Mouse (Mus musculus) testis, postnatal 14 days (tissue): ENCODE measurements around the gene Fhl2.
A peak's percentile ranks its signal among the peaks of the same experiment; 100 is the strongest.

Source experiments
- DNase-seq: peaks from one replicate; pipeline ENCODE4 v3.0.0; 2021; ENCODE audit warnings: low spot score

Gene Fhl2

GRCm38 (mm10) chr1:43108729-43109128 is 88.1 kb downstream of the Fhl2 start:
- DNase-seq: no peak

- DNase-seq: peak; percentile 91
These were observed 98.5 kb downstream of the Fhl2 start, which contains the start of the genes Tgfbrap1 and AI597479 for GRCm38 (mm10) chr1:43098031-43098984. TSS of gene Tgfbrap1 (minus strand) at chr1:43098637. TSS of gene AI597479 (plus strand) at chr1:43098710.

GRCm38 (mm10) chr1:43094206-43094605 is 102.6 kb downstream of the Fhl2 start:
- DNase-seq: no peak

- DNase-seq: peak; percentile 67
These were observed 104.4 kb downstream of the Fhl2 start for GRCm38 (mm10) chr1:43092056-43093015.

DNA sequence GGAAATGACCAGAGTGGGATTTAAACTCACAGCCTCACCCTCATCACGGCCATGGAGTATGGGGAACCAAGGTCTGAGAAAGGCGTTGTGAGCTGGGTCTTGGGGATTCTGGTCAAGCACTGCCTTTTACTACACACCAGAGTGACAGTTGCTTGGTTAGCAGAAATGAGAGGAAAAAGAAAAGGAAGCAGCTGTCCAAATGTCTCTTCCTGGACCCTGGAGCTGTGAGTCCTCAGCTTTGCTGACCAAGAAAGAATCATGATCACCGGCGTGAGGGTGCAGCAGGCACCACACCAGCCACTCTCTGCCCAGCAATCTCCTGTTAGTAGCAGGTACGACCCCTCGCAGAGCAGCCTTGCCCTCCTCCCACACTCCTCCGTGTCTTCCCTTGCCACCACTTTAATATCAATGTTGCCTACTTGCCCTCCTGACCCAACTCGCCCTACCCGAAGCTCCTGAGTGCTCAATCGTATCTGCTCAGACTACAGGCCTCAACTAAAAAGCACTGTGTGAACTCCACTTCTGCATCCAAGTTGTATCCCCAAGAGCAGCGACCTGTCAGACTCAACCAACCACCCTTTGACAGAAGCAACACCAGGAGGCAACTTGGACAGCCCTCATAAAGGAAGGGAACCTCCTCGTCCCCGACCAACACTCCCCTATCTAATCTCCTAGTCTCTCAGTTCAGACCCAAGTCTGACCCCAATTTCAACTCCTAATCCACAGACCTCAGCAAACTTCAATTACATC is 105.3 kb downstream of the Fhl2 start:
- peak; percentile 7 for DNase-seq

- DNase-seq: no peak
These were observed 106.4 kb downstream of the Fhl2 start for GRCm38 (mm10) chr1:43090418-43090817.

DNA sequence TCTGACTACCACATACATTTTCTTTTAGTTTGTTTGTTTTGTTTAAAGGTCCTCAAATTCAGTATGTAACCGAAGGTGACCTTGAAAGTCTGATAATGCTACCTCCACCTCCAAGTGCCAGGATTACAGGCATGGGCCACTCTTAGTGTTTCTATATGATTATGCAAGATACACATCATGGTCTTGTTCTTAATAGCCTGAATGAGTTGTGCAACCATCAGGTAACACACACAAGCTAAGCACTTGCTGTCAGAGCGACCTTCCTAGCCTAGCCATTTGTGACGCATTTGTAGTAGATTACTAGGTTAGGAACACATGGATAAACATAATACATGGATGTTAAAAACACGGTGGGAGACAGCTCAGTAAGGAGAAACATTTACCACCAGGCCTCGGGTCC is 113.8 kb downstream of the Fhl2 start:
- no peak for DNase-seq

- no peak for DNase-seq
These were observed 118.7 kb downstream of the Fhl2 start for GRCm38 (mm10) chr1:43078124-43078523.

DNA sequence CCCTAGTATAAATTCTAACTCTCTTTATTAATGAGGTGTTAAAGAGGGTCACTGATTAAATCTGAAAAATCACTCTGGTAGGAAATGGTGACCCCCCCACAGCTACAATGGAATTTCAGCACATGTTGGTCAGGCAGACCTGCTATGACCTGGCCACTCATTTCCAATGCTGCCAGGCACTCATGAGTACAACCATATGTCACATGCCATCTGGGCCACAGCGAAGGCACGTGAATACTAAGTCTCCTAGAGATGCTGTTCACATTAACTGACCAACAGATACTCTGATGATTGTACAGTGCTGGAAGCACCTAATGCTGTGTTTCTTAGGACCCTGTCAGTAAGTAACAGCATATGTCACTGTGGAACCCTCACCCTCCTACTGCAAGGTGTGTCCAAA is 122.0 kb downstream of the Fhl2 start:
- no peak for DNase-seq
